Comparison of ENCODE assay signal across 10 mouse cellular contexts in the genomic region with DNA sequence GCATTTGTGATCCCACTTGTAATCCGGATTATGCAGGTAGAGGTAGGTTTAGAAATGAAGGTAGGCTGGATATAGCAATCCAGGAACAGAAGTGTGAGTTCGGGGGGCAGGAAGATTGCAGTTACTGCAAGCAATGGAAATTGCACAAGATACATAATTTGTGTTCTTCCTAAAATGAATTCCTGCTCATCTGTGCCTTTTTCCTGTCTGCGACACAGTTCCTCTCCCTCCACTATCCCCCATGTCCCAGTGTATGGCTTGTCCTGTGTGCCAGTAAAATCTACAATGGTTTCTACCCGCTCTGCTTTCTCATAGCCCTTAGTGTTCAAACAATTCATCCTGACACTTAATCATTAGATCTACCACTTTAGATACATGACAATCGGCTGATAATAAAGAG.
"Had no signal": no experiment of that assay in that cellular context is flagged by ENCODE, and none has a peak within 500 bp of the region (broad histone marks: within the 10 kb centered on the region; RNA-seq: fewer than 3 reads in every experiment).

No protein-coding gene starts in this region.

- ATAC-seq: midbrain, embryonic 13.5 days; midbrain, embryonic 15.5 days had no signal

- DNase-seq: lung, adult 18-20 months; lung, embryonic 14.5 days; lung, postnatal 10 days; lung, postnatal 4 days; right cerebral cortex, postnatal 14 days; thymus, adult 2 months; thymus, postnatal 25 days; thymus, postnatal 4 days had no signal
